Mouse (Mus musculus) heart, postnatal 0 days (tissue): ENCODE data around the gene Rrbp1.

Experiments
- CTCF ChIP-seq: IDR thresholded peaks from 2 replicates; pipeline ENCODE4 v1.5.1; 2016; ENCODE audit warnings: antibody characterized with exemption, control low read depth, low read depth
- EP300 ChIP-seq: IDR thresholded peaks from 2 replicates; pipeline ENCODE4 v1.6.1; 2016; ENCODE audit warnings: antibody characterized with exemption, low read depth

DNA sequence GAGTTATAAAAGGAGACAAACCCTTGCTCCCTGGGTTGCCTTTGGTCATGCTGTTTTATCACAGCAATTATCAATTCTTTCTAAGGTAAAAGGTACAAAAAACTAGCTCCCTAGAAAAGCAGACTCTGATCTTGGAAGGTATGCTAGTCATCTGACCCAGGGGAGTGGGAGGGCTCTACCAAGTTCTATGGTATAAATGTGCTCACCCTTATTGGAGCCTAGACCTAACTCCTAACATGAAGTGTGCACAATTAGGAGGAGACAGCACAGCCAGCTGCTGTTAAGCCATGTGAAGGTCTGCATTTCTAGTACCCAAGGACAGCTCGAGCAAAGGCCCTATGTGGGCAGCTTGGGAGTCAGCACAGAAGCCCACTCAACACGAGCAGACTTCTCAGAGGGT lies 39.2 kb downstream of the Rrbp1 start:
- no peak for TF ChIP-seq CTCF
- no peak for TF ChIP-seq EP300
